10 mouse cellular contexts compared by ENCODE assay signal in the genomic region with DNA sequence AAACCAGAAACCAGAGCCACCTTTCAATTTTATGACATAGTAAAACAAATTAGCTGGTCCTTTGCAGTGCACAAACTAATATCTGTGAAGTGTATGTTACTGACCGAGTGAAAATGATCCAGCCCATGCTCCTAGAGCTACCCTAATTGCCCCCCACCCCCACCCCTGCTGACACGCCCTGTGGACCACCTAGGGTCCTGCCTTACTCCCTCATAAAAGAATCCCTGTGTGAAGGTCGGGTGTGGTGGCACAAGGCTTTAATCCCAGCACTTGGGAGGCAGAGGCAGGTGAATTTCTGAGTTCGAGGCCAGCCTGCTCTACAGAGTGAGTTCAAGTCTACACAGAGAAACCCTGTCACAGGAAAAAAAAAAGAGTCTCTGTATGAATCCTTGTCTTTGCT. TPM values are rescaled to one million over a fixed set of nuclear protein-coding genes. Genes with fewer than 3 reads are reported as not detected.
DNase-seq lines count a peak whose midpoint lies in the region; ATAC-seq and TF ChIP-seq lines count a peak whose summit lies in the region.
"Had no signal": no experiment of that assay in that cellular context is flagged by ENCODE, and none has a peak within 500 bp of the region (broad histone marks: within the 10 kb centered on the region; RNA-seq: fewer than 3 reads in every experiment).

No protein-coding gene starts in this region.

- H3K9ac ChIP-seq in heart, embryonic 15.5 days: peak overlapping the region; percentile 100

- H3K27ac ChIP-seq in heart, embryonic 15.5 days: no peak overlapping the region
- no peak overlapping the region; the same call in 1 of the 2 replicates for H3K27ac ChIP-seq in hindbrain, embryonic 10.5 days
- H3K27ac ChIP-seq in midbrain, embryonic 10.5 days (replicated peaks): peak overlapping the region; percentile 98; the same call in 1 of the 2 replicates

- ATAC-seq in heart, embryonic 15.5 days (replicated peaks; ENCODE audit: insufficient number of reproducible peaks, insufficient read depth, low FRiP score, low read depth): no peak
- ATAC-seq in G1E (ENCODE audit: extremely low read depth, insufficient number of reproducible peaks, low FRiP score, poor library complexity, severe bottlenecking): no peak

- no peaks in the 10 kb centered on the region for H3K27me3 ChIP-seq in heart, embryonic 15.5 days
- no peaks in the 10 kb centered on the region for H3K27me3 ChIP-seq in G1E (ENCODE audit: insufficient read depth, low read length)
- no peaks in the 10 kb centered on the region for H3K27me3 ChIP-seq in hindbrain, embryonic 10.5 days (ENCODE audit: insufficient read depth, poor library complexity, severe bottlenecking)
- no peaks in the 10 kb centered on the region for H3K27me3 ChIP-seq in midbrain, embryonic 10.5 days (ENCODE audit: low read depth, poor library complexity, severe bottlenecking)

- no peak for DNase-seq in heart, postnatal 10 days
- no peak for DNase-seq in G1E (ENCODE audit: low spot score)
- DNase-seq in hindbrain, embryonic 10.5 days (ENCODE audit: low spot score): no peak
- no peak for DNase-seq in midbrain, embryonic 10.5 days (ENCODE audit: low spot score)
- no peak for DNase-seq in urinary bladder, postnatal 10 days (ENCODE audit: low spot score)
- no peak for DNase-seq in layer of hippocampus, adult 9-10 months (ENCODE audit: low spot score)
- no peak for DNase-seq in cerebellum, postnatal 36 days
- DNase-seq: cerebellum, postnatal 14 days; kidney, postnatal 4 days had no signal

- H3K36me3 ChIP-seq in heart, embryonic 15.5 days: peaks cover 28% of the 10 kb centered on the region
- H3K36me3 ChIP-seq in G1E (replicated peaks): peaks cover 55% of the 10 kb centered on the region
- H3K36me3 ChIP-seq in hindbrain, embryonic 10.5 days: peaks cover 46% of the 10 kb centered on the region
- peaks cover 49% of the 10 kb centered on the region for H3K36me3 ChIP-seq in midbrain, embryonic 10.5 days

- no peaks in the 10 kb centered on the region for H3K9me3 ChIP-seq in heart, embryonic 15.5 days (replicated peaks)
- no peaks in the 10 kb centered on the region for H3K9me3 ChIP-seq in G1E (replicated peaks)
- no peaks in the 10 kb centered on the region for H3K9me3 ChIP-seq in hindbrain, embryonic 10.5 days
- H3K9me3 ChIP-seq in midbrain, embryonic 10.5 days (replicated peaks): no peaks in the 10 kb centered on the region

- 65% methylated on average over 4 of the region's 4 CpGs for WGBS in heart, embryonic 15.5 days
- 74% methylated on average over 4 of the region's 4 CpGs for WGBS in hindbrain, embryonic 10.5 days
- WGBS in midbrain, embryonic 10.5 days: 72% methylated on average over 4 of the region's 4 CpGs

- H3K4me3 ChIP-seq in heart, embryonic 15.5 days: peak overlapping the region; percentile 100
- H3K4me3 ChIP-seq in G1E (ENCODE audit: low read depth, low read length): peak overlapping the region; percentile 99
- peak overlapping the region; percentile 100 for H3K4me3 ChIP-seq in hindbrain, embryonic 10.5 days
- peak overlapping the region; percentile 78 for H3K4me3 ChIP-seq in midbrain, embryonic 10.5 days

- intact Hi-C loops in heart, postnatal 10 days (cut with DNase I): loop anchor here (2.0 kb wide), 1 partner anchor 33 kb away; no protein-coding TSS in a partner anchor

- H3K4me2 ChIP-seq in heart, embryonic 15.5 days: peak overlapping the region; percentile 69

- peaks cover 23% of the 10 kb centered on the region for H3K4me1 ChIP-seq in heart, embryonic 15.5 days (replicated peaks)
- peaks cover 40% of the 10 kb centered on the region for H3K4me1 ChIP-seq in G1E (ENCODE audit: insufficient read depth, low read depth, low read length)
- peaks cover 21% of the 10 kb centered on the region for H3K4me1 ChIP-seq in hindbrain, embryonic 10.5 days (replicated peaks)
- peaks cover 30% of the 10 kb centered on the region for H3K4me1 ChIP-seq in midbrain, embryonic 10.5 days

- TF ChIP-seq CTCF in G1E (IDR thresholded peaks at IDR 0.05; ENCODE audit: low read depth, low read length): no peak

RNA-seq across cellular contexts. Expression of gene Gid8, which starts 1.6 kb away (rescaled TPM):
- 45.3 and 47.4 TPM in 2 replicates for polyA plus RNA-seq in heart, embryonic 15.5 days (2015; fragmentation: Nextera tagmentation; extraction: Ambion mirVana)
- total RNA-seq in heart, postnatal 10 days (2021): 10 to 100 TPM; 77.9 to 79.1 TPM
- 68.9 and 79.7 TPM in 2 replicates for total RNA-seq in G1E (2014; fragmentation: Nextera tagmentation)
- total RNA-seq in G1E (2017): 70.2 and 78.3 TPM in 2 replicates
- polyA plus RNA-seq in G1E (2012): 29.3 and 35.5 TPM in 2 replicates
- polyA plus RNA-seq in hindbrain, embryonic 10.5 days (2016; fragmentation: Nextera tagmentation; extraction: Ambion mirVana): 50.0 and 50.8 TPM in 2 replicates
- polyA plus RNA-seq in midbrain, embryonic 10.5 days (2016; fragmentation: Nextera tagmentation; extraction: Ambion mirVana): 50.2 TPM in 2 replicates

RNA-seq across cellular contexts. Expression of gene Dido1, which starts 1.7 kb away (rescaled TPM):
- 14.0 and 19.0 TPM in 2 replicates for polyA plus RNA-seq in heart, embryonic 15.5 days (2015; fragmentation: Nextera tagmentation; extraction: Ambion mirVana)
- 10 to 100 TPM; 40.6 to 42.8 TPM for total RNA-seq in heart, postnatal 10 days (2021)
- total RNA-seq in G1E (2014; fragmentation: Nextera tagmentation): 57.3 and 66.5 TPM in 2 replicates
- total RNA-seq in G1E (2017): 53.6 and 62.3 TPM in 2 replicates
- 19.4 and 21.4 TPM in 2 replicates for polyA plus RNA-seq in G1E (2012)
- polyA plus RNA-seq in hindbrain, embryonic 10.5 days (2016; fragmentation: Nextera tagmentation; extraction: Ambion mirVana): 31.9 and 33.3 TPM in 2 replicates
- 30.9 and 34.6 TPM in 2 replicates for polyA plus RNA-seq in midbrain, embryonic 10.5 days (2016; fragmentation: Nextera tagmentation; extraction: Ambion mirVana)

RNA-seq across cellular contexts. Expression of gene Slc17a9, which starts 13.5 kb away (rescaled TPM):
- 0.48 and 1.7 TPM in 2 replicates for polyA plus RNA-seq in heart, embryonic 15.5 days (2015; fragmentation: Nextera tagmentation; extraction: Ambion mirVana)
- under 1 TPM; 0.69 to 0.89 TPM for total RNA-seq in heart, postnatal 10 days (2021)
- total RNA-seq in G1E (2014; fragmentation: Nextera tagmentation) (1.2 and 2.0 TPM in 2 replicates), G1E (2017) (0.06 TPM in 1 of 2 replicates, not detected in the other)
- 0.26 and 0.36 TPM in 2 replicates for polyA plus RNA-seq in G1E (2012)
- polyA plus RNA-seq in hindbrain, embryonic 10.5 days (2016; fragmentation: Nextera tagmentation; extraction: Ambion mirVana): 0.25 and 0.54 TPM in 2 replicates
- 0.43 and 0.57 TPM in 2 replicates for polyA plus RNA-seq in midbrain, embryonic 10.5 days (2016; fragmentation: Nextera tagmentation; extraction: Ambion mirVana)
